Mouse (Mus musculus) lung, embryonic 16.5 days (tissue): Measurements from ENCODE around the gene Cmtm7. TPM values are rescaled to one million over a fixed set of nuclear protein-coding genes. Genes with fewer than 3 reads are reported as not detected.

Experiments
- ATAC-seq: fragments of 200-750 bp; cut with Nextera tagmentation; 2 replicates; pipeline ENCODE4 v1.8.0; 2017; ENCODE audit warnings: low read depth, mild to moderate bottlenecking, moderate library complexity
- H3K27ac ChIP-seq: fragments of 300-500 bp; sonication (generic); 2 replicates; pipeline ENCODE4 v1.5.1; 2014; ENCODE audit warnings: mild to moderate bottlenecking, control low read depth, low read length
- H3K27me3 ChIP-seq: fragments of 300-500 bp; sonication (generic); 2 replicates; pipeline ENCODE4 v1.6.1; 2014; ENCODE audit warnings: low read depth, low read length, mixed read lengths; ENCODE audit not compliant: control insufficient read depth, insufficient read depth
- H3K36me3 ChIP-seq: fragments of 300-500 bp; sonication (generic); 2 replicates; pipeline ENCODE4 v1.6.1; 2014; ENCODE audit warnings: low read length; ENCODE audit not compliant: control insufficient read depth, insufficient read depth
- H3K4me1 ChIP-seq: fragments of 300-500 bp; sonication (generic); replicated peaks from 2 replicates; pipeline ENCODE4 v1.6.1; 2014; ENCODE audit warnings: low read length, mixed read lengths; ENCODE audit not compliant: control insufficient read depth, insufficient read depth
- H3K4me2 ChIP-seq: fragments of 300-500 bp; sonication (generic); 2 replicates; pipeline ENCODE4 v1.6.1; 2014; ENCODE audit warnings: low read depth, low read length, control low read depth
- H3K4me3 ChIP-seq: fragments of 300-500 bp; sonication (generic); 2 replicates; pipeline ENCODE4 v1.5.1; 2014; ENCODE audit warnings: mild to moderate bottlenecking, low read length, control low read depth
- H3K9ac ChIP-seq: fragments of 300-500 bp; sonication (generic); 2 replicates; pipeline ENCODE4 v1.6.1; 2014; ENCODE audit warnings: low read length, control low read depth
- H3K9me3 ChIP-seq: fragments of 300-500 bp; sonication (generic); 2 replicates; pipeline ENCODE4 v1.6.1; 2016; ENCODE audit warnings: low read length; ENCODE audit not compliant: control insufficient read depth
- WGBS: fragments of 180-500 bp; shearing (Covaris S2); extraction: QIAGEN DNeasy Blood & Tissue Kit; methylation state at CpG from one replicate; pipeline ENCODE4 v1.1.7; 2014; 5-methylcytosine and 5-hydroxymethylcytosine counted together
- polyA plus RNA-seq: library from polyadenylated mRNA; unstranded; fragments of >200 nt; fragmentation: Nextera tagmentation; extraction: Ambion mirVana; gene quantifications from 2 replicates; pipeline ENCODE4 v1.2.1, GENCODE M21; 2015

Gene Cmtm7
- polyA plus RNA-seq, 1 experiment from 2014 or later, result 78.1 TPM

GRCm38 (mm10) chr9:114761848-114762247, 19.8 kb downstream of the Cmtm7 start:
- Histone ChIP-seq H3K9ac (no peak overlapping the region), H3K4me2 (no peak overlapping the region), H3K9me3 (no peaks in the 10 kb centered on the region), H3K27me3 (no peaks in the 10 kb centered on the region), H3K36me3 (peaks cover 6% of the 10 kb centered on the region), H3K4me3 (no peak overlapping the region), H3K4me1 (peaks cover under 1% of the 10 kb centered on the region; the same call in 1 of the 2 replicates), H3K27ac (no peak overlapping the region)
- WGBS, result 62% methylated on average over 11 of the region's 11 CpGs
- ATAC-seq, result no peak

GRCm38 (mm10) chr9:114760353-114760752, 21.3 kb downstream of the Cmtm7 start:
- no peak overlapping the region for H3K4me3 ChIP-seq
- no peaks in the 10 kb centered on the region for H3K27me3 ChIP-seq
- no peaks in the 10 kb centered on the region for H3K4me1 ChIP-seq
- no peaks in the 10 kb centered on the region for H3K9me3 ChIP-seq
- peaks cover 6% of the 10 kb centered on the region for H3K36me3 ChIP-seq
- H3K4me2 ChIP-seq, result no peak overlapping the region
- H3K9ac ChIP-seq, result no peak overlapping the region
- no peak for ATAC-seq
- 74% methylated on average over 5 of the region's 5 CpGs for WGBS
- no peak overlapping the region for H3K27ac ChIP-seq

DNA sequence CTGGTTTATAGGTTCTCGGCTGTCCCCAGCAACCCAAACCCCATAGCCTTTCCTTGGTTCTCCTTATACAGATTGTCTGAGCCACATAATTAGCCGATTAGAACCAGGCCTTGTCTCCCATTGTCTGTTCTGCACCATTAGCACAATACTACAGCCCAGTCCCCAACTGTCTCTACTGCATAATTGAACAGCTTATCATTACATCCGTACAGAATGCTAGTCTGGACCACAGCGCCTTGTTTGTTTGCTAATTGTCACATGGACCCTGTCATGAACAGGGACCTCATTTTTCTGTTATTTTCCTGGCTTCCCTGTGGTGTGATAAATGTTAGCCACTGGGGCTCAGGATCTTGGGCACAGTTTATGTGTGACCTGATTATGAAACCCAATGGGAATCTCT, 21.8 kb downstream of the Cmtm7 start:
- no peak overlapping the region for H3K9ac ChIP-seq
- no peaks in the 10 kb centered on the region for H3K9me3 ChIP-seq
- H3K27ac ChIP-seq, result no peak overlapping the region
- no peak overlapping the region for H3K4me3 ChIP-seq
- WGBS, result 80% methylated on average over 4 of the region's 4 CpGs
- H3K36me3 ChIP-seq, result peaks cover 6% of the 10 kb centered on the region
- no peaks in the 10 kb centered on the region for H3K4me1 ChIP-seq
- H3K4me2 ChIP-seq, result no peak overlapping the region
- no peak for ATAC-seq
- no peaks in the 10 kb centered on the region for H3K27me3 ChIP-seq

DNA sequence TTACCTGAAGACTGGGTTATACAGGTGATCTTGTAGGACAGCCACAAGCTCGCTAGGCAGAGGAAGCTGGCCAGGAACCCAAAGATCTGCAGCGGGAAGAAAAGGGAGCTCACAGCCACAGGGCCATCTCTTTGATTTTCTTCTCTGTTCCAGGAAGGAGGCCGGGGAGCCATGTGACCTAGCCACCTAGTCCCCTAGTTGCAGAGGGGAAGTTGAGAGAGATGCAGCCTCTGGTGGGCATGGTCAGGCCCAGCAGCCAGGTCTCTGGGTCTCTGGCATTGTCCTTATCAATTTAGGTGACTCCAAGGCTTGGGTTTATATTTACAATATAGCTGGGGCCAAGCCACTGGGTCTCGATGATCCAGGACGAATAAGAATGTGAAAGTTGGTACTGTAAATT, 22.9 kb downstream of the Cmtm7 start:
- Histone ChIP-seq H3K27me3 (no peaks in the 10 kb centered on the region), H3K4me2 (no peak overlapping the region), H3K4me1 (no peaks in the 10 kb centered on the region), H3K9me3 (no peaks in the 10 kb centered on the region), H3K9ac (no peak overlapping the region), H3K27ac (no peak overlapping the region), H3K36me3 (peaks cover 6% of the 10 kb centered on the region), H3K4me3 (no peak overlapping the region)
- 82% methylated on average over 5 of the region's 5 CpGs for WGBS
- no peak for ATAC-seq

DNA sequence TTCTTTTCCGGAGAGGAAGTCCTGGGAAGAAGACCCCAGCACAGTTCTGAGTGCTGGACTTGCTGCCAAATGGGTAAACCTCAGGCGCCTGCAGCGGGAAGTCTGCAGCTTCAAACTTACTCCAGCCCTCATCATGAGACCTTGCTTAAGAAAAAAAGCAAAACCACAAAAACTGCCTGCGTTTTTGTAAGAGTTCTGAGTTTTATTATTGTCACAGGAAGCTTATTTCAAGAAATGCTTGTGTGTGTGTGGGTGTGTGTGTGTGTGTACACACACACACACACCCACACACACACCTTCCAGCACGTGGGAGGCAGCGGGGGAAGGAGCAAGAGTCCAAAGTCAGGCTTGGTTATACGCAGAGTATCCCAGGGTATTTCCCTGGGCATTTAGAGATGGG, 23.4 kb downstream of the Cmtm7 start:
- no peak overlapping the region for H3K4me2 ChIP-seq
- no peak overlapping the region for H3K4me3 ChIP-seq
- no peaks in the 10 kb centered on the region for H3K4me1 ChIP-seq
- no peak overlapping the region for H3K27ac ChIP-seq
- no peaks in the 10 kb centered on the region for H3K9me3 ChIP-seq
- H3K27me3 ChIP-seq, result no peaks in the 10 kb centered on the region
- H3K9ac ChIP-seq, result no peak overlapping the region
- 67% methylated on average over 7 of the region's 7 CpGs for WGBS
- no peak for ATAC-seq
- peaks cover 6% of the 10 kb centered on the region for H3K36me3 ChIP-seq

DNA sequence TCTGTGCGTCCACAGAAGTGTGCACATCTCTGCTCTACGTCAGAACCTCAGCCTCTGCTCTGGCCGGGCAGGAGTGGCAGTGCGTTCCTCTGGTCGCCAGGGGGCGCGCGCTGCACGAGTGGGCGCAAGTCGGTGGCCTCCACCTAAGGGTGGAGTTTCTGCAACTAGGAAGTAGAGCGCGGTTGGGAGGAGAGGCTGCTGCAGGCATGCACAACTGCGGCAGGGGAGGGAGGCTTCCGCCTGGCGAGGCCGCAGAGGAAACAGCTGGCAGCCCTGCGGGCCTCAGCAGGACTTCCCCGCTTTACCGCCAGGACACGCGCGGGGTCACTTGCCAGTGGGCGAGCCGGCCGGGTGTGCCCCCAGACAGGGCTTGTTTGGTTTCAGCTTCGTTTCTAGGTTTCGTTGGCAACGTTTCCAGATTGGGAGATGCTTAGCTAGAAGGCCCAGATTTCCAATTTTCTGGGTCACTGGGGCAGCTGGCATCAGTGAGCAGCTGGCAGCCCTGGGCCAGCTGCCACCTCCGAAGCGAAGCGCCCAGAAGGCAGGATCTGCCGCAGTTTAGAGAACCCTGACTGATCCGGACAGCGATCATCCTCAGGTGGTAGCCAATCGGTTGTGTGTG, 28.7 kb downstream of the Cmtm7 start:
- ATAC-seq, result peak; percentile 95
- Histone ChIP-seq H3K27me3 (no peaks in the 10 kb centered on the region), H3K4me1 (no peaks in the 10 kb centered on the region), H3K4me3 (peak overlapping the region; percentile 63), H3K36me3 (peaks cover 5% of the 10 kb centered on the region; the same call in 1 of the 2 replicates), H3K4me2 (peak overlapping the region; percentile 74), H3K9ac (peak overlapping the region; percentile 72), H3K9me3 (no peaks in the 10 kb centered on the region), H3K27ac (peak overlapping the region; percentile 38; the same call in 1 of the 2 replicates)
- WGBS, result 6% methylated on average over 34 of the region's 36 CpGs

DNA sequence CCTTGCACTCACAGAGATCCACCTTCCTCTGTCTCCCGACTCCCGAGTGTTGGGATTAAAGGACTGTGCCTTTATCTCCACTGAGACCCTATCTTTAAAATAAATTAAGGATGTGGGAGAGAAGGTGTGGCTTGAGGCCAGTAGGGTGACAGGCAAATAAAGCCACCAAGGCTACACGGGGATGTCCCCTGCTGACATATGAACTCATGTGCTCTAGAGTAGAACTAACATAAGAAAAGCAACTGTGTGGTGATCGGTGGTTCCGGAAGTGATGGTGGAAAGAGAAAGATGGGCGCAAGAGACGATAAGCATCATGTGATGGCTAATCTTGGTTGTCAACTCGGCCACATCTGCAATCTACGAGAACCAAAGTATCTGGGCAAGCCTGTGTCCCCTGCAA, 29.3 kb downstream of the Cmtm7 start:
- Histone ChIP-seq H3K27me3 (no peaks in the 10 kb centered on the region), H3K9ac (no peak overlapping the region), H3K9me3 (no peaks in the 10 kb centered on the region), H3K4me2 (peak overlapping the region; percentile 74), H3K36me3 (peaks cover 9% of the 10 kb centered on the region; the same call in 1 of the 2 replicates), H3K27ac (no peak overlapping the region), H3K4me3 (no peak overlapping the region; the same call in 1 of the 2 replicates), H3K4me1 (no peaks in the 10 kb centered on the region)
- WGBS, result 71% methylated on average over 9 of the region's 9 CpGs
- no peak for ATAC-seq

GRCm38 (mm10) chr9:114751582-114751981, 30.1 kb downstream of the Cmtm7 start:
- no peak overlapping the region for H3K4me2 ChIP-seq
- no peak for ATAC-seq
- 81% methylated on average over 3 of the region's 3 CpGs for WGBS

GRCm38 (mm10) chr9:114747466-114747865, 34.2 kb downstream of the Cmtm7 start:
- 78% methylated on average over 12 of the region's 12 CpGs for WGBS
- no peaks in the 10 kb centered on the region for H3K9me3 ChIP-seq

More at GRCm38 (mm10) chr9:114751582-114751981, 30.1 kb downstream of the Cmtm7 start:
- Histone ChIP-seq H3K27ac (no peak overlapping the region), H3K4me3 (no peak overlapping the region), H3K36me3 (peaks cover 11% of the 10 kb centered on the region; the same call in 1 of the 2 replicates), H3K9ac (no peak overlapping the region), H3K4me1 (no peaks in the 10 kb centered on the region), H3K27me3 (no peaks in the 10 kb centered on the region), H3K9me3 (no peaks in the 10 kb centered on the region)

More at GRCm38 (mm10) chr9:114747466-114747865, 34.2 kb downstream of the Cmtm7 start:
- Histone ChIP-seq H3K4me1 (no peaks in the 10 kb centered on the region), H3K27me3 (no peaks in the 10 kb centered on the region), H3K27ac (no peak overlapping the region), H3K4me2 (no peak overlapping the region), H3K4me3 (no peak overlapping the region), H3K9ac (no peak overlapping the region), H3K36me3 (peaks cover 15% of the 10 kb centered on the region; the same call in 1 of the 2 replicates)
- no peak for ATAC-seq
